Mouse (Mus musculus) stomach, embryonic 15.5 days (tissue): Measurements from ENCODE around the gene Nop2. TPM values are rescaled to one million over a fixed set of nuclear protein-coding genes. Genes with fewer than 3 reads are reported as not detected.

Experiments used
- ATAC-seq: fragments of 200-750 bp; cut with Nextera tagmentation; 2 replicates; pipeline ENCODE4 v1.8.0; 2017; ENCODE audit warnings: low read depth, moderate number of reproducible peaks, moderate TSS enrichment; ENCODE audit not compliant: insufficient read depth, low FRiP score
- H3K27ac ChIP-seq: fragments of 300-500 bp; sonication (generic); 2 replicates; pipeline ENCODE4 v1.5.1; 2015; ENCODE audit warnings: mild to moderate bottlenecking, inconsistent platforms
- H3K27me3 ChIP-seq: fragments of 300-500 bp; sonication (generic); replicated peaks from 2 replicates; pipeline ENCODE4 v1.6.1; 2015; ENCODE audit warnings: inconsistent platforms
- H3K36me3 ChIP-seq: fragments of 300-500 bp; sonication (generic); 2 replicates; pipeline ENCODE4 v1.6.1; 2015; ENCODE audit warnings: inconsistent platforms
- H3K4me1 ChIP-seq: fragments of 300-500 bp; sonication (generic); 2 replicates; pipeline ENCODE4 v1.6.1; 2015; ENCODE audit warnings: inconsistent platforms
- H3K4me2 ChIP-seq: fragments of 300-500 bp; sonication (generic); 2 replicates; pipeline ENCODE4 v1.6.1; 2015; ENCODE audit warnings: mild to moderate bottlenecking, inconsistent platforms
- H3K4me3 ChIP-seq: fragments of 300-500 bp; sonication (generic); replicated peaks from 2 replicates; pipeline ENCODE4 v1.5.1; 2015; ENCODE audit warnings: inconsistent platforms
- H3K9ac ChIP-seq: fragments of 300-500 bp; sonication (generic); 2 replicates; pipeline ENCODE4 v1.6.1; 2015; ENCODE audit warnings: inconsistent platforms
- H3K9me3 ChIP-seq: fragments of 300-500 bp; sonication (generic); 2 replicates; pipeline ENCODE4 v1.6.1; 2016; ENCODE audit warnings: inconsistent platforms
- WGBS: fragments of 180-500 bp; shearing (Covaris S2); methylation state at CpG from one replicate; pipeline ENCODE4 v1.1.7; 2015; 5-methylcytosine and 5-hydroxymethylcytosine counted together
- polyA plus RNA-seq: library from polyadenylated mRNA; unstranded; fragments of >200 nt; fragmentation: Nextera tagmentation; extraction: Ambion mirVana; gene quantifications from 2 replicates; pipeline ENCODE4 v1.2.1, GENCODE M21; 2015

The Nop2 gene
- polyA plus RNA-seq, 1 experiment from 2014 or later, result 55.6 TPM

- peaks cover 34% of the 10 kb centered on the region for H3K36me3 ChIP-seq
- no peaks in the 10 kb centered on the region for H3K9me3 ChIP-seq
- WGBS, result under 1% methylated on average over 18 of the region's 18 CpGs
- peak within 1 kb of the TSS; percentile 90 for H3K4me3 ChIP-seq
- peak; percentile 74 for ATAC-seq
- H3K27ac ChIP-seq, result peak within 1 kb of the TSS; percentile 98
- peak within 1 kb of the TSS; percentile 79 for H3K4me2 ChIP-seq
- peaks cover 34% of the 10 kb centered on the region for H3K4me1 ChIP-seq
- no peaks in the 10 kb centered on the region for H3K27me3 ChIP-seq
- H3K9ac ChIP-seq, result peak within 1 kb of the TSS; percentile 76
Observed at GRCm38 (mm10) chr6:125166051-125166751, 34.5 kb downstream of the Nop2 start, which contains the start of gene Gapdh. Gene Gapdh, minus strand, starts transcription at chr6:125166467.

- Histone ChIP-seq H3K4me1 (peaks cover 31% of the 10 kb centered on the region), H3K36me3 (peaks cover 43% of the 10 kb centered on the region), H3K27ac (peak overlapping the region; percentile 98), H3K4me2 (peak overlapping the region; percentile 79), H3K4me3 (peak overlapping the region; percentile 90), H3K9me3 (no peaks in the 10 kb centered on the region), H3K27me3 (no peaks in the 10 kb centered on the region), H3K9ac (peak overlapping the region; percentile 13)
- peak; percentile 51 for ATAC-seq
- 19% methylated on average over 10 of the region's 10 CpGs for WGBS
Observed at GRCm38 (mm10) chr6:125166861-125167650, 35.3 kb downstream of the Nop2 start.

GRCm38 (mm10) chr6:125168086-125168485, 36.4 kb downstream of the Nop2 start:
- peaks cover 53% of the 10 kb centered on the region for H3K36me3 ChIP-seq
- no peak for ATAC-seq
- H3K27ac ChIP-seq, result peak overlapping the region; percentile 98; the same call in 1 of the 2 replicates
- no peaks in the 10 kb centered on the region for H3K9me3 ChIP-seq
- no peak overlapping the region for H3K9ac ChIP-seq
- WGBS, result 90% methylated on average over 14 of the region's 14 CpGs
- peaks cover 31% of the 10 kb centered on the region for H3K4me1 ChIP-seq
- H3K4me3 ChIP-seq, result no peak overlapping the region
- H3K27me3 ChIP-seq, result no peaks in the 10 kb centered on the region
- no peak overlapping the region for H3K4me2 ChIP-seq

- H3K9ac ChIP-seq, result no peak overlapping the region
Observed at GRCm38 (mm10) chr6:125170194-125170593, 38.5 kb downstream of the Nop2 start.

GRCm38 (mm10) chr6:125172474-125172873, 40.8 kb downstream of the Nop2 start:
- Histone ChIP-seq H3K9me3 (no peaks in the 10 kb centered on the region), H3K4me1 (peaks cover 4% of the 10 kb centered on the region), H3K27me3 (no peaks in the 10 kb centered on the region), H3K9ac (no peak overlapping the region), H3K36me3 (peaks cover 82% of the 10 kb centered on the region), H3K4me2 (no peak overlapping the region), H3K27ac (no peak overlapping the region), H3K4me3 (no peak overlapping the region)
- ATAC-seq, result no peak
- 61% methylated on average over 2 of the region's 2 CpGs for WGBS

More at GRCm38 (mm10) chr6:125170194-125170593, 38.5 kb downstream of the Nop2 start:
- WGBS, result 85% methylated on average over 6 of the region's 6 CpGs
- no peaks in the 10 kb centered on the region for H3K9me3 ChIP-seq
- peaks cover 61% of the 10 kb centered on the region for H3K36me3 ChIP-seq
- H3K4me1 ChIP-seq, result peaks cover 17% of the 10 kb centered on the region
- no peak for ATAC-seq
- no peak overlapping the region for H3K4me3 ChIP-seq
- no peak overlapping the region for H3K4me2 ChIP-seq
- H3K27me3 ChIP-seq, result no peaks in the 10 kb centered on the region
- H3K27ac ChIP-seq, result no peak overlapping the region

- Histone ChIP-seq H3K9me3 (no peaks in the 10 kb centered on the region), H3K4me1 (no peaks in the 10 kb centered on the region), H3K4me3 (no peak overlapping the region), H3K36me3 (peaks cover 86% of the 10 kb centered on the region), H3K9ac (no peak overlapping the region), H3K4me2 (no peak overlapping the region), H3K27me3 (no peaks in the 10 kb centered on the region), H3K27ac (no peak overlapping the region)
- ATAC-seq, result no peak
- WGBS, result 92% methylated on average over 7 of the region's 7 CpGs
Observed at GRCm38 (mm10) chr6:125173256-125173655, 41.5 kb downstream of the Nop2 start.

- H3K4me2 ChIP-seq, result no peak overlapping the region
Observed at GRCm38 (mm10) chr6:125175469-125175868, 43.8 kb downstream of the Nop2 start.

GRCm38 (mm10) chr6:125179601-125180000, 47.9 kb downstream of the Nop2 start:
- Histone ChIP-seq H3K4me3 (no peak overlapping the region), H3K4me2 (no peak overlapping the region), H3K9me3 (no peaks in the 10 kb centered on the region), H3K27me3 (no peaks in the 10 kb centered on the region), H3K4me1 (no peaks in the 10 kb centered on the region), H3K27ac (no peak overlapping the region), H3K9ac (no peak overlapping the region), H3K36me3 (peaks cover 84% of the 10 kb centered on the region)
- no peak for ATAC-seq
- 90% methylated on average over 7 of the region's 7 CpGs for WGBS

More at GRCm38 (mm10) chr6:125175469-125175868, 43.8 kb downstream of the Nop2 start:
- no peaks in the 10 kb centered on the region for H3K4me1 ChIP-seq
- no peaks in the 10 kb centered on the region for H3K9me3 ChIP-seq
- no peaks in the 10 kb centered on the region for H3K27me3 ChIP-seq
- no peak overlapping the region for H3K4me3 ChIP-seq
- H3K36me3 ChIP-seq, result peaks cover 90% of the 10 kb centered on the region
- H3K27ac ChIP-seq, result no peak overlapping the region
- 88% methylated on average over 5 of the region's 5 CpGs for WGBS
- ATAC-seq, result no peak
- no peak overlapping the region for H3K9ac ChIP-seq

- ATAC-seq, result no peak
- 80% methylated on average over 5 of the region's 5 CpGs for WGBS
- H3K27ac ChIP-seq, result no peak overlapping the region
- H3K36me3 ChIP-seq, result peaks cover 85% of the 10 kb centered on the region
- H3K9me3 ChIP-seq, result no peaks in the 10 kb centered on the region
- no peaks in the 10 kb centered on the region for H3K27me3 ChIP-seq
- H3K4me3 ChIP-seq, result no peak overlapping the region
- no peak overlapping the region for H3K4me2 ChIP-seq
- H3K9ac ChIP-seq, result no peak overlapping the region
- H3K4me1 ChIP-seq, result no peaks in the 10 kb centered on the region
Observed at GRCm38 (mm10) chr6:125182133-125182532, 50.4 kb downstream of the Nop2 start.

- H3K36me3 ChIP-seq, result peaks cover 65% of the 10 kb centered on the region
- H3K27ac ChIP-seq, result no peak overlapping the region
- no peak overlapping the region for H3K9ac ChIP-seq
- H3K4me3 ChIP-seq, result no peak overlapping the region
- no peak overlapping the region for H3K4me2 ChIP-seq
- no peaks in the 10 kb centered on the region for H3K9me3 ChIP-seq
- ATAC-seq, result no peak
- WGBS, result 94% methylated on average over 10 of the region's 10 CpGs
- 0 out of 2 replicates have a peak, but pooled peaks cover 3% of the 10 kb centered on the region for H3K4me1 ChIP-seq
- no peaks in the 10 kb centered on the region for H3K27me3 ChIP-seq
Observed at GRCm38 (mm10) chr6:125186203-125186602, 54.5 kb downstream of the Nop2 start.

- Histone ChIP-seq H3K4me3 (peak overlapping the region; percentile 83), H3K9ac (peak overlapping the region; percentile 60), H3K27me3 (no peaks in the 10 kb centered on the region), H3K4me2 (peak overlapping the region; percentile 54), H3K27ac (peak overlapping the region; percentile 100; the same call in 1 of the 2 replicates), H3K4me1 (0 out of 2 replicates have a peak, but pooled peaks cover 3% of the 10 kb centered on the region), H3K36me3 (peaks cover 28% of the 10 kb centered on the region), H3K9me3 (no peaks in the 10 kb centered on the region)
- no peak for ATAC-seq
Observed at GRCm38 (mm10) chr6:125190816-125191215, 59.1 kb downstream of the Nop2 start.
